Mouse (Mus musculus) thymus, adult 2 months (tissue): ENCODE measurements around the gene Rhox1.

Experiments
- CTCF ChIP-seq: fragments of 200-500 bp; IDR thresholded peaks from 2 replicates; pipeline ENCODE4 v1.5.1; 2012; ENCODE audit warnings: mild to moderate bottlenecking, control low read depth, low read length, moderate library complexity, borderline replicate concordance; ENCODE audit not compliant: control insufficient read depth, poor library complexity, insufficient read depth; ENCODE audit errors: extremely low read depth
- POLR2A ChIP-seq: fragments of 200-500 bp; IDR thresholded peaks from 2 replicates; pipeline ENCODE4 v1.6.1; 2012; ENCODE audit warnings: mild to moderate bottlenecking, low read length, control low read depth, moderate library complexity; ENCODE audit not compliant: control insufficient read depth, poor library complexity, insufficient read depth; ENCODE audit errors: extremely low read depth

DNA sequence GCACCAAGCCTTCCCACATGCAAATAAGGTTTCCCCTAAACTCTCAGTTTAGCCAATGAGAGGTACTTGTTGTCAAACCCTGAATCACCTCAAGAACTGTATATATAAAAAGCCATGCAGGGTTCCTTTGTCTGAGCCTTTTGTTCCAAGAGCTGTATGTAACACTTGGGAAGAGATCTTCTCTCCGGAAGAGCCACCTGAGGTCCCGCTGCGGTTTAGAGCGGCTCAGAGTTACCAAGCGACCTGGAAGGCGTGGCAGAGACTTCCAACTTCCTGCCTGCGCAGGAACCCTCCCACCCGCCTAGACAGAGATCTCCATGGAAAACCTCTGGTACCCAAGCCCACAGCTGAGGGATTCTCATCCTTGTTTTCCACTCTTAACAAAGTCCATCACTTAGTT, 23.4 kb downstream of the Rhox1 start:
- TF ChIP-seq CTCF = no peak
- no peak for TF ChIP-seq POLR2A
